Mouse (Mus musculus): Measurements from ENCODE around the gene Sgsm2. TPM values are rescaled to one million over a fixed set of nuclear protein-coding genes. Genes with fewer than 3 reads are reported as not detected.
"Not testable (repeated sequence)": the region's sequence is repeated elsewhere in the genome, so short reads cannot be mapped to it uniquely, and the experiment has no call there.

The Sgsm2 gene
- polyA plus RNA-seq, 1 experiment = 8.3 TPM

DNA sequence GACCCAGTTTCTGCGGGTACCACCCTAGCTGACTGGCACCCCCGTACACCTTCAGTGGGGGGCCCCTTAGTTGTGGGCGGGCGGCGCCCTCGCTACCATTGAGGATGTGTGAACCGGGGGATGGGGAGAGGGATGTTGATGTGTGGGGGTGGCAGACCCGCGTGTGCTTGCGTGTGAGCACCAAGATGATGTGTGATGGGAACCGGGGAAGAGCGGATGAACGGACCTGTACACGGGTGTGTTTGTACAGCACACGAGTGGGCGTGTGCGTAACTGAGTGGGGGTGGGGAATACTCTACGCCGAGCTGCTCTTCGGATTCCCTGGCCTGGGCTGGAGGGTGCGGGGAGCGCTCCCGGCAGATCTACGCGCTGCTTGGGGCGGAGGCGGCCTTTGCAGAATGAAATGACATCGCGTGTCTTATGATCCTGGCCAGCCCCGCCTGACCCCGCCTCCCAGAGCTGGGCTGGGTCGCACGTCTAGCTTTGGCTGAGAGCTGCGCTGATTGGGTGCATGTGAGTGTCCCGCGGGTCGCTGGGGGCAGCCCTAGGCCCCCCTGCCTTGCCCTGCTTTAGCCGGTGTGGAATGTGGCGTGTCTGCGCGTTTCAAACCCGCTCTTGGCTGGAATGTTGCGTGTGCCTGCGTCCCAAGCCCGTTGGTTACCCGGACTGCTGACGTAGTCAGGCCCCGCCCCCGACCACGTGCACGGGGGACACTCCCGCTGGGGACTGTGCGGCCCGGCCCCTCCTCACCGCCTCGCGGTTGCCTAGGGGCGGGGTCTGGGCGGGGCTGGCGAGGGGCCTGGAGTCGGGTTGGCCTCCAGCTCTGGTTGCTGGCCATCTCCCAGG is 65.0 kb downstream of the Sgsm2 start:
- under 1% methylated on average over 61 of the region's 61 CpGs for WGBS
- DNase-seq (ENCODE audit: low read depth, low spot score) = peak; percentile 92

DNA sequence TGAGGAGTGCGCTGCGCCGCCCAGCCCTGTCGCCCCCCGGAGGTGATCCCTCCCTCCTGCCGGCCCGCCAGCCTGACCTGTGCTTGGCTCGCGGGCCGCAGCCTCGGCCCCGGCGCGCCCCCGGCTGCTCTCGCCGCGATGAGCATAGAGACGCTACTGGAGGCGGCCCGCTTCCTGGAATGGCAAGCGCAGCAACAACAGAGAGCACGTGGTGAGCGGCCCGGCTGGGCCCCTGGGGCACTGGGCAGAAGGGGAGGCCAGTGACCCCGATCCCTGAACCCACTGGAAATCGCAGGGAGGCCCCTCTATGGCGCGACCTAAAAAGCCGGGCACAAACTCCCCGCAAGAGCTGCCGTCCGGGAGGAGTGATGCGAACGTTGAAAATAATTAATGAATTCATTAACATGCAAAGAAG is 65.7 kb downstream of the Sgsm2 start:
- DNase-seq (ENCODE audit: low read depth, low spot score) = no peak
- WGBS = under 1% methylated on average over 35 of the region's 35 CpGs

- WGBS = under 1% methylated on average over 70 of the region's 70 CpGs
- peak; percentile 97 for DNase-seq (ENCODE audit: low read depth, low spot score)
Measured at GRCm38 (mm10) chr11:74830256-74831161, 66.4 kb downstream of the Sgsm2 start, which contains the start of gene Mnt. Gene Mnt (plus strand): TSS chr11:74830920.

DNA sequence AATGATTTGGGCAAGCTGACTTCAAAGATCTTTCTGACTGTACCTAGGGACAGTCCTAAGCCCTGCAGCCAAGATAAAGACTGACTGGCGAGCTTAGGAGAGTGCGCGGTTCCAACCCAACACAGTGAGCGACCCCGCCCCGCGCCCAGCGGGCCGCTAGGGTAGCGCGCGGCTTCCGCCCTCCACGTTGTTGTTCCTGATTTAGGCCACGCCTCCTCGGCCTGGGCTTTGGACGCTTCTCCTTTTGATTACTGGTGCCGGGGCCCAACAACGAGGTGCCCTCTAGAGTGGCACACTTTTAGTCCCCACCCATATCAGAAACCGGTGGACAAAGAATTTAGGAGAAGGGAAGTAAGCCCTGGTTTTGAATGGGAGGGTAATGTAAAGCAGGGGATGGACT is 67.0 kb downstream of the Sgsm2 start:
- under 1% methylated on average over 20 of the region's 20 CpGs for WGBS

GRCm38 (mm10) chr11:74828965-74829550 is 67.8 kb downstream of the Sgsm2 start:
- DNase-seq (ENCODE audit: low read depth, low spot score) = no peak
- WGBS = 42% methylated on average over 11 of the region's 11 CpGs

More for the DNA sequence above, 67.0 kb downstream of the Sgsm2 start:
- no peak for DNase-seq (ENCODE audit: low read depth, low spot score)

DNA sequence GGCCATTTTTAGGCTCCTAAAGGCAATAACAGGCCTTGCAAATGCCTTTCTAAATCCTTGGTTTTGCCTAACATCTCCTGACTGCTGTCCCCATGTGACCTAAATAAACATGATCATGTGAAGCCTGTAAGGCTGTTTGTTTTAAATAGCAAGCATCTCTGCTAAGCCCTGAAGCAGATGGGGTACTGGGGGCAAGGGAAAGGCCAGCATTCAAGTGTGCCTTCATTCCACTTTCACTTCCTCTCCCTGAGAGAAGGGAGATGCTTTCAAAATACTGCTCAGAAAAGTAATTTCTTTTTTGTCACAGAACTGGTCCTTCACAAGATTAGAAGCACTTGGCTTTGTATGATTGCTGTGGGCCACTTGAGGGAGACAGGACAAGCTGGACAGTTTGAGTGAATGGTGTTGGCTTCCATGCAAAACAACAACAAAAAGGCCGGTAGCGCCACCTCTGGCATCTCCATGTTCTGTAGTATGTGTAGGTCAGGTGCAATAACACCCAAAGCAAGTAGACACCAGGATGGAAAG is 68.4 kb downstream of the Sgsm2 start:
- DNase-seq (ENCODE audit: low read depth, low spot score) = no peak
- 65% methylated on average over 2 of the region's 2 CpGs for WGBS

DNA sequence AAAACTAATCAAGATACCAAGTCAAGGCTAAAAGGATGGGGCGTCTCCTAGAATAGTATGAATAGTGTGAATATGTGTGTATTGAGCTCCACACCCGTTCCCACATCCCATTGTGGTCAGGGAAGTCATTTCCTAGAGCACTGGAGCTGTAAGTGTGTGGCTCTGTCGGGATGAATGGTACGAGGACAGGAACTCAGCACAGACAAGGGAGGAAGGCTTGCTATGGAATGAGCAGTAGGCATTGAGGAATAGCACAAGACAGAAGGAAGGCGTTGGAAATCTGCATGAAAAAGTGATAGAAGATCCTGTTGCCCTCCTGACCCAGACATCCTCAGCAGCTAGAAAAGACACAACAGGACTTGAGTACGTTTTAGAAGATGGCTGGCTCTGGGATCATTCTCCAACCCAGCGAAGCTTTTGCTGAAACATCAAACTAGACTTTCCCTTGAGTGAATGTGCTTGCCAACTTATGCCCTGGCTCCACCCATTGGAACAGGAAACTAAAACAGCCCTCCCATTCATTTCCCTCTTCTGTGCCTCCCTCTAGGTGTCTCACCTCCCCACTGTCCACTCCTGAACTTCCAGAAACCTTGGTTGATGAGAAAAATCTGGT is 69.0 kb downstream of the Sgsm2 start:
- no peak for DNase-seq (ENCODE audit: low read depth, low spot score)
- 52% methylated on average over 7 of the region's 7 CpGs for WGBS

- 30% methylated on average over 5 of the region's 5 CpGs for WGBS
- no peak for DNase-seq (ENCODE audit: low read depth, low spot score)
Measured at GRCm38 (mm10) chr11:74826702-74827101, 70.2 kb downstream of the Sgsm2 start.

GRCm38 (mm10) chr11:74826151-74826550 is 70.7 kb downstream of the Sgsm2 start:
- no peak for DNase-seq (ENCODE audit: low read depth, low spot score)

GRCm38 (mm10) chr11:74822746-74823440 is 74.0 kb downstream of the Sgsm2 start:
- 75% methylated on average over 7 of the region's 7 CpGs for WGBS
- no peak for DNase-seq (ENCODE audit: low read depth, low spot score)

More at GRCm38 (mm10) chr11:74826151-74826550, 70.7 kb downstream of the Sgsm2 start:
- WGBS = 33% methylated on average over 7 of the region's 7 CpGs

GRCm38 (mm10) chr11:74821463-74821862 is 75.4 kb downstream of the Sgsm2 start:
- 14% methylated on average over 1 of the region's 1 CpGs for WGBS
- no peak for DNase-seq (ENCODE audit: low read depth, low spot score)

DNA sequence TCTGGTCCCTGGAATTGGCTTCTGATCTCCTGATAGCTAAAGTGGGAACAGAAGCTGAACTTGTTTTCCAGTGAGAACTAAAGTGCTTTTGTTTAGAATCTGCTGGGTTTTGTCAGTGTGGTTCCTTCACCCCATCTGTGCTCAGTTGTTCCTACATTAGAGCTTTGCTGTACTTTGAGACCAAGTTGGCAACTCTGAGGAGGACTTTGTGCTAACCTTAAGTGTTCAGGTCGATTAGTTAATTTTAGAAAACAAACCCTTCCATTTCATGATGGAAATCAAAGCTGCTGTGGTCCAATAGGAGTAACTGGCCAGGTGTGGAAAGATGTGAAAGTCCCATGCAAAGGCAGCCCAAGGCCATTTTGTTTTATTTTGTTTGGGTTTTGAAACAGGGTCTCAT is 75.9 kb downstream of the Sgsm2 start:
- WGBS = 56% methylated on average over 1 of the region's 1 CpGs
- DNase-seq (ENCODE audit: low read depth, low spot score) = no peak

DNA sequence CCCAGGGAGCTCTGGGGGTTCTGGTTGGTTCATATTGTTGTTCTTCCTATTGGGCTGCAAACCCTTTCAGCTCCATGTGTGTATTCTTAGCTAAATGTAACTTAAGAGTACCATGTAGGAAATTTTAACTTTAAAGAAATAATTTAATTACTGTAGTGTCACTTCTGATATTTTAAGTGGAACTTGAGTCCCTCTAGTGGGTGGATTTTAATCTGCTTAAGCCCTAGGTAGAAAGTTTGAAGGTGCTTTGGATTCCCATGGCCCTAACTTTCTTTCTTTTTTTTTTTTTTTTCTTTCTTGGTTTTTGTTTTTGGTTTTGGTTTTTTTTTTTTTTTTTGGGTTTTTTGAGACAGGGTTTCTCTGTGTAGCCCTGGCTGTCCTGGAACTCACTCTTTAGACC is 81.1 kb downstream of the Sgsm2 start:
- no peak for DNase-seq (ENCODE audit: low read depth, low spot score)

DNA sequence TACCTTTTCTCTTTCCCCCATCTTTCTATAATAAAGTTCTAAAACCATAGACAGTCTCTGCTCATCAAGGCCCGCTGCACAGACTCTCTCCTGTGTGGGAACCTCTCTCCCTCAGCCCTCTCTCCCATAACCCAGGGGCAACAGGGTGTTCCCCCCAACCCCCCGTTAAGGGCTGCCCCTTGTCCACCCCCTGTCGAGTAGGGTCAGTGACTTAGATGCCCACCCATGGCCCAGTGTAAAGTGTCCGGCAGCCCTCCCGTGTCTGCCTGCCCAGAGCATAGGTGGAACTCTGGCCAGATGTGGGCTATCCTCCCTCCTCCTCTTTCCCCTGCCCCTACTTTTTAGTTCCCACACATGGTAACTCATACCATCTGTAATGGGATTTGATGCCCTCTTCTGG is 85.3 kb downstream of the Sgsm2 start:
- 79% methylated on average over 5 of the region's 5 CpGs for WGBS
- no peak for DNase-seq (ENCODE audit: low read depth, low spot score)

GRCm38 (mm10) chr11:74811027-74811426 is 85.8 kb downstream of the Sgsm2 start:
- DNase-seq (ENCODE audit: low read depth, low spot score) = not testable (repeated sequence)
- WGBS = 84% methylated on average over 3 of the region's 3 CpGs

- no peak for DNase-seq (ENCODE audit: low read depth, low spot score)
Measured at GRCm38 (mm10) chr11:74810134-74810533, 86.7 kb downstream of the Sgsm2 start.

GRCm38 (mm10) chr11:74808251-74808853 is 88.5 kb downstream of the Sgsm2 start:
- 93% methylated on average over 6 of the region's 6 CpGs for WGBS
- DNase-seq (ENCODE audit: low read depth, low spot score) = no peak

DNA sequence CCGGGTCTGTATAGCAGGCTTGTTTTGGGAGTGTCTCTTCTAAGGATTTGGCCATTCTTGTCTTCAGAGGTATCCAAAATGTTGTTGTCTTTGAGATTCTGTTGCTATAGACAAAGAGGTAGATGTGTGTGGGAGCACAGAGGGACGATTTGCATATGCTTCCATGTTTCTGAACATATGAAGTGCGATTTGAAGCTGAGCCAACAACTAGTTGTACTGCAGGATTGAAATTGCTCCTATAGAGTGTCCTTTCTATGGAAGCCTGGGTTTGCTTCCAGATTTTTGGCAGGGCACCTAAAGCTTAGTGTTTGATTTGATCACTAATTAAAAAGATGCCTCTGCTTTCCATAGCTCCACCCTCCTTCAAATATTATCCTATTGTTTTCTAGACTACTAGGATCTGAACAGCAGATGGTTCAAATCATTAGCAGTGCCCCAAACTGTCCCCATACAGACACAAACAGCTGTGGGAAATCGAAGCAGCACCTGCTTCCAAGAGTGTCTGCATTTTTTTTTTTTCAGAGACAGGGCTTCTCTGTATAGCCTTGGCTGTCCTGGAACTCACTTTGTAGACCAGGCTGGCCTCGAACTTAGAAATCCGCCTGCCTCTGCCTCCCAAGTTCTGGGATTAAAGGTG is 89.5 kb downstream of the Sgsm2 start:
- DNase-seq (ENCODE audit: low read depth, low spot score) = no peak
- WGBS = 84% methylated on average over 6 of the region's 6 CpGs

Data from large intestine, adult 2 months (tissue).